Mouse (Mus musculus) ovary, adult 18-20 months (tissue): ENCODE results near the gene Nr2e1.

ENCODE experiments used
- DNase-seq: peaks from one replicate; pipeline ENCODE4 v3.0.0; 2022; ENCODE audit warnings: low spot score, mixed read lengths

The Nr2e1 gene

DNA sequence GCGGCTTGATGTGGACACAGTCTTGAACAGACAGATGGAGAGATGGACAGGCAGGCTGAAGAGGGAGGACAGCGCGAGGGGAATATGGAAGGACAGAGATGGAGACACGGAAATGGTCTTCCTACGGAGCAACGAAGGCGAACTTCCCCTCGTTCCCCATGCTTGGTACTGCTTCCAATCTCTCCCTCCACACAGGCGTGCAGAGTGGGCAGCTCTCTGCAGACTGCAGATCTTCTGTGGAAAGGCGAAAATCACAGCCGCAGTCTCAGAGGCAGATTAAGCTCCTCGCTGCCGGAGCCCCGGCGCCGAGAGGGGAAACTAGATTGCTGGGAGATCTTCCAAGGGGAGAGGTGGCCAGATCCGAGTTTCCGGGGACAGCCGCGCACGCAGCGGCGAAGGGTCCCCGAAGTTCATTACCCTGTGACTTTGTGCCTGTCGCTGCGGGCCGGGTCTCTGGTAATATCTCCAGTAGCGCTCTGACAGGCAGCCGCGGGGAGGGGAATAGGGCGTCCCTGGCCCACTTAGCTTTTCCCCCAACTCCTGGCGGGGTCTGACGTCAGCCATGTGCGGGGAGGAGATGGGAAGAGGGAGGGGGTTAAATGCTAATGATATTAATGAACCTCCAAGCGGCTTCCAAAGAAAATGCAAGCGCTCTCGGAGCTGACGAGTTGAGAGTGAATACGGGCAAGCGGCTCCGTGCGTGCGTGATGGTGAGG, at the start of gene Nr2e1, which contains the start of gene Ostm1:
Nr2e1 (minus strand) TSS at position 476 of the 716 bp plus-strand sequence.
Ostm1 (plus strand) TSS at position 666 of the 716 bp plus-strand sequence.
- no peak for DNase-seq

DNA sequence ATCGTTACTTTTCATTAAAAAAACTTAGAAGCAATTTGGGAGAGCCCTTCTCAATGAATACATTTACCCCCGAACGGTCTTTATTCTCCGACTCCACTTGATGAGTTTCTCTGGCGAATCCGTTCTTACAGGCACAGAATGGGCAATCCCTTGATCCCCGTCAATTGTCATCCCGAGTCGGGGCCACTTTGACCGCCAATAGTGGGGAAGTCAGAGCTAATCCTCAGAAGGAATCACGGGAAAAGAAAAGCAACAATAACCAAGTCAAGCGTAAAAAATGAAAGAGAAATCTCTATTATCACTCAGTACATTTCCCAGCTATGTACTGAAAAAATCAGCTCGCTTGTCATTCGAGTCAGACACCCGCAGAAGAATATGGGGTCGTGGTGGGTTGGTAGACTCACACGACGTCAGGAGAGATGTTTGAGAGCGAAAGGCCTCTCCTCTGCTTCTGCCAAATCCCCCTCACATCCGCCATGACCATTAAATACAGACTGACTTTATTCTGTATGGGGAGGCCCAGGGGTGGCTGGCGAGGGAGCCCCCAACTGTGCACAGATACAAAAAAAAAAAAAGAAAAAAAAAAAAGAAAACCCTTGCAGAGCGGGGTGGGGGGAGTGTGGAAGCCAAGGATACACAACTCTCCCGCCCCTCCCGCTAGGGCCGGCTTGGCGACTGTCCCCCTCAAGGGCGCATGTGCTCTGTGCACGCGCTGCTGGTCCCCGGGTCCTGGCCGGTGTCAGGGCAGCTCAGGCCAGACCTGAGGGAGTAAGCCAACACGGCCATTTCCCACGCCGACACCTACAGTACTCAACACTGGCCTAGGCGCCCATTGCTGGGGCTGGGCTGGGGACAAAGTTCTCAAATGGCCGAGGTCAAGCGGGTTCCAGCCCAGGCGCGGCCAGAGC, 49.3 kb upstream of the Nr2e1 start:
- DNase-seq = no peak

DNA sequence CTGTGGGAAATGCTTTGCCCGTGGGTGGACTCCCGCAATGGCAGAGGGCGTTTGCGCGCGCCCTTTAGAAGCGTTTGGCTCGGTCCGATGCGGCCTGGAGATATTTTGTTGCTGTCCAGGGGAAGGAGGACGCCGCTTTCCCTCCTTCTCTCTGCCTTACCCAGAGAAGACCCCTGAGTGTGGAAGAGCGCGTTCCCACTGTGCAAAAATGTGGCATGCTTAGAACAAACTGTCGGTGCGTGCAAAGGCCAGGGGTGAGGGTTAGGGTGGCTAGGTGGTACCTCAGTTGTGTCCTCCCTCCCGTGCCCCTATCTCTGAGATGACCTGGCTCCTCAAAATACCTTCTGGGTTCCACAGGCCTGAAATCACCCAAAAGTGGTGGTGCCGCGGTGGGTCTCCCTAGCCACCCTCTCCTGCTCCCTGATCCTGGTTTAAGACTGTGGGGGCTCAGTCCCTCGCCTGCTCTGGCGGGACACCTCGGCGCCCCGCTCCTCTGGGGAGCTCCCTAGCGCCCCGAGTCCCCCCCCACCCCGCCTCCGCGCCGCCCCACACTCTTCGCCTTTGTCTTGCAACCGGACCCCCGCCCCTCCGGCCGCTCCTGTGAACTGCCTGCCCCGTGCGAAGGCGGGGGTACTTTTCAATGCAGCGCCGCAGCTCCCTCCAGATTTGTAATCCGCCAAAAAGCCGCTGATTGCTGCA, 48.5 kb upstream of the Nr2e1 start:
- no peak for DNase-seq

DNA sequence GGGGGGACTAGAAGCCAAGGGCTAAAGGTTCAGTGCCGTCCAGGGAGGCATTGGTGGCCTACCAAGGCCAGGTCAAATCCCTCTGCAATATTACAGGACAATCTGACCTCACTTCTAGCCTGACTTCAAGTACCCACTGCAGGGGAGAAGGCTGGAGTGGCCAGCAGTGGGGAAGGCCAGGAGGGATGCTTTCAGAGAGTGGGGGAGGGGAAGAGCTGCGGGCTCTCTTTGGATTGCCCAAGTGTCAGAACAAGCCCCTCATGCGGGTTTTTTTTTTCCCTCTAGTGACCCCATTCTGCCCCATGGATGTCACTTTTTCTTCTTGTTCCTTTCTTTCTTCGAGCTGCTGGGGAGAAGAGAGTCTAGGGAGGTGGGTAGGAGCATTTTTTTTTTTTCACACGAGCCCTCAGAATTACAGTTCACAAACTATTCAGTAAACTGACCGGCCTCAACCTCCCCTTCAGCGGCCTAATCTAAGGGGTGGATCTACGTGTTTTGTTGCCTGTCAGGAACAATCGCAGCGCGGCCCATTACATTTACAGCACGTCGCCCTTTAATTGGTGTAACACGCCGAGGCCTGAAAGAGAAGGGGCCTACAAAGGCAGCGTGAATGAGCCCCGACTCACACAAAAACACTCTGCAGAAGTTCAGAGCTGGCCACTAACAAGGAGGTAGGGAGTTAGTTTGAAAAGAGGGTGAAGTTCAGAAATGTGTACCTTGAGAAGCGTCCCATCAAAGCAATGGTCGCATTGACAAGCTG, 47.3 kb upstream of the Nr2e1 start:
- no peak for DNase-seq

DNA sequence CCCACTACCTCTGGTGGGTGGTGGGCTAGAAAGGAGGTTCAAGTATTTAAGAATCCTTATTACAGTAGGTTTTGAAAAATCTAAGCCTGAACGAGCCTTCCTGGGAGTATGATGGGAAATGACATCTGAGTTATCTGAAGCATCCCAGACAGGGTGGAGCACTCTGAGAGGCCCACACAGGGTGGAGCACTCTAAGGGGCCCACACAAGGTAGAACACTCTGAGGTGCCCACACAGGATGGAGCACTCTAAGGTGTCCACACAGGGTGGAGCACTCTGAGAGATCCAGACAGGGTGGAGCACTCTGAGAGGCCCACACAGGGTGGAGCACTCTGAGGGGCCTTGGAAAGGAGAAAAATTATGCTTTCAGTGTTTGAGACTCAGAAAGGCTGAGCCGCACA, 42.5 kb upstream of the Nr2e1 start:
- DNase-seq = no peak

DNA sequence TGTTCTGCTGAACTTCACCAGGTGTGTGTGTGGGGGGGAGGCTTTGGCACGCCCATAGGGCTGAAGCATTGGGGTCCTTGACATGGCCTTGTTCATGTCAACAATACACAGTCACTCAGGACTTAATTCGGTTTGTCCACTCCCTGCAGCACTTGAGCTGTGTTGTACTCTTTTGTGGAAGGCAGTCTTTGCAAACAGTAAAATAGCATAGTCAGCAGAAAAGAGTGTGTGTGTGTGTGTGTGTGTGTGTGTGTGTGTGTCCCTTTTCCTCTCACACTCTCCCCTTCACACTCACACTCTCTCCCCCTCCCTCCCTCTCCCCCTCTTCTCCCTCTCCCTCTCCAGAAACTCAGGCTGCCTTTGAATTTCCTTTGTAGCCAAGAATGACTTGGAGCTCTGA, 34.9 kb upstream of the Nr2e1 start:
- no peak for DNase-seq

DNA sequence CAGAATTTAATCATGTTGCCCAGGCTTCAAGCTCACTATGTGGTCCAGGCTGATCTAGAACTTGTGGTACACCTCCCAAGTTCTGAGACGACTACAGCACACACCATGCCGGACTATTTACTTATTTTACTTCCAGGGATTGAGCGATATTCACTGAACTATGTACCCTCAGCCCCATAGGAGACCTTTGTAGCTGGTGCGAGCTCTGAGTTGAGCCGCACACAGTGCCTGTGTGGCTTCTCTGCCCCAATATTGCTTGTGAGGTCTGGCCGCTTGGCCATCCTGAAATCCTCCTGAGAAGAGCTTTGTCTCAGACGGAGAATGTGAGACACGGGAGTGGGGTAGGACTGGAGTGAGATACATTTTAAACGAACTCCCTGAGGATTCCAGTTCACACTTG, 31.3 kb upstream of the Nr2e1 start:
- DNase-seq = no peak

DNA sequence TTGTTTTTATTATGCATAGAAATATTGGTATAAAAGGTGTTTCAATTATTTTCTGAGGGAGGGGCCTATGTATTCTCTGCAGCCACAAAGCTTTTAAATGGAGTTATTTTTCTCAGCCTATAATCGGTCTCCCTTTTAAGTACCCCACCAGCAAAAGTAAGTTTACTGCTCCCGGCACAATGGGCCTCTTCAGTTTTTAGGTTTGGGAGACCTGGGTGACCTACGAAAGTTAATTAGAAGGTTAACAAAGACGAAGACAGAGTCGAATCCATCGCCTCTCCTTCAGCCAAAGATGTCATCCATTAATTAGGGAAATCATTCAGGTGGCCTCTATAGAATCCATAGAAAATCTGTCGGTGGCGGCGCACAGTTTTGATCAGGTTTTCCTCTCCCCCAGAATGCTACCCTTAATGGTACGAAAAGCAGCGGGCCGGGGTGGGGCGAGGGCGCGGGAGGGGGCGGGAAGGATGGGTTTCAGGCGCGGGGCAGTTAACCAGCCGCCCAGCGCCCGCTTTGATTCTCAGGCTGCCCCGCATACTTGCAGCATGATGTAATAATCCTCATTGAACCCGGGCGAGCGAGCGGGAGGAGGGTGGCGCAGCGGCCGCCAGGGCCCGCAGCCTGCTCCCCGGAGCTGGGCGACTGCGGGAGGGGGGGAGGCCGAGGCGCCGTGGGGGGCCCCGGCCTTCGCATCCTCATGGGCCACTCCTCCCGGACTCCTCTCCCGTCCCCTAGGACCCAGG, 30.4 kb upstream of the Nr2e1 start:
- DNase-seq = no peak

DNA sequence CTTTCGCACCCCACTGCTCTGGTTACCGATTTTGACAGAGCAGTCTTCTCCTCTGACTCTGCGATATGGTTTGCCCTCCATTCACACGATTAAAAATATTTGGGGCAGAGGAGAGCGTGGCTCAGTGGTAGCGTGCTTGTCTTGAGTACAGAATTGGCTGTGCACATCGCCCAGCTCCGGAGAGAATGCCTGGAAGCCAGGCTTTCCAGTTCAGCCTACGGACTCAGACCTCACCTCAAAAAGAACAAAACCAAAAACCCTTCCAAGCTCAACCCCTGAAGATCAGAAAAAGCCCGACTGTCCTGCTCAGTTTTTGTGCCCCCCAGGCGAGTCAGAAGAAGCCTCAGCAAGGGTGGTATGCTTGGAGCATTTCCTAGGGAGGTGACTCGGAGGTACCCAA, 29.6 kb upstream of the Nr2e1 start:
- DNase-seq = no peak

DNA sequence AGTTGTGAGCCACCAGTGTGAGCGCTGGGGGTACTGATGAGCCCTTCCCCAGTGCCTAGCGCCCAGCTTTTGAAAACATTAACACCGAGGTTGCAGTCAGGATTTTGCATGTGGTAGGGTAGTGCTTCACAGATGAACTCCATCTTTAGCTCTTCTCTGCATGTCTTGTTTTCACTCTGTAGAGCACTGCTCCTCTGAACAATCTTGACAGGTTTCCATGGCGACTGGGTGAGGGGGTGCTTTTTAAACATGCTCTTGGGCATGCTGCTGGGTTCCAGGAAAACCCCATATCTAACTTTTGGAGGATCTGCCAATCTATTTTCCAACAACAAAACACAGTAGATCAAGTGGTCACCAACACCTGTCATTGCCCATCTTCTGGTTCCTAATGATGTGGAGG, 23.3 kb upstream of the Nr2e1 start:
- DNase-seq = no peak

DNA sequence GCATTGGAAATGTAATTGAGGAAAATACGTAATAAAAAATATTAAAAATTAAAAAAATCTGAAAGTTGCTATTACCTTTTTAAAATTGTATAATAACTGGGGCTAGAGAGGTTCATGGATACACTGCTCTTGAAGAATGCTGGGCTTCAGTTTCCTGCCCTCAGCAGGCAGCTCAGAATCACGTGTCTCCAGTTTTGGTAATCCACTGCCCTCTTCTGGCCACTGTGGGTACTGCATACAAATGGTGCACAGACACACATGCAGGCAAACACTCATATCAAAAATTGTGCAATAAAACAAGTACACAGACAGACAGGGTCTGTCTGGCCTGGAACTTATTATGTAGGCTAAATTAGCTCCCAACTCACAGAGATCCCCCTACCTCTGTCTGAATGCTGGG, 21.4 kb upstream of the Nr2e1 start:
- DNase-seq = no peak

DNA sequence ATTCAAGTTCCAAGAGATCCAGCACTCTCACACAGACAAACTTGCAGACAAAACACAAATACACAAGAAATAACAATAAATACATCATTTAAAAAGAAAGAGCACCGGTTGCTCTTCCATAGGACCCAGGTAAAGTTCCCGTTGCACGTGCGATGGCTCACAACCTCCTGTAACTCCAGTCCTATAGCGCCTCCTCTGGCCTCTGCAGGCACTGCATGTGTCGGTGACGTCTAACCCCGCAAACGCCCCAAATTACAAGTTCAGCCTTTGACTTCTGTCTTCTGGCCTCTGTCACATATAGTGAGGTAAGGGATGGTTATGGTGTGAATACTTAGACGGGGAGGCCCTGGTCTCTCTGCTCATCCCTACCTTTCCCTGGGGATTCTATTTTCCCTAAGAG, 18.1 kb upstream of the Nr2e1 start:
- no peak for DNase-seq

DNA sequence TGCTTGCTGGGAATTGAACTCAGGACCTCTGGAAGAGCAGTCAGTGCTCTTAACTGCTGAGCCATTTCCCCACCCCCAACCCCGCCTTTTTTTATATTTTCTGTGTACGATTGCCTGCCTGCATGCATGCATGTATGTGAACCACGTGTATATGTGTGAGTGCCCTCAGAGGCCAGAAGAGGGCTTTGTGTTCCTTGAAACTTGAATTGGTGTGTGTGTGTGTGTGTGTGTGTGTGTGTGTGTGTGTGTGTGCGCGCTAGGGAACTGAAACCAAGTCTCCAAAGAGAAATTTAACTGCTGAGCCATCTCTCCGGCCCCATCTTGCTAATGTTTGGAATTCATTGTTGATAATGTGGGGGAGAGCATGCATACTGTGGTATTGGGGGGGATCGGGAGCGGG, 15.2 kb upstream of the Nr2e1 start:
- no peak for DNase-seq

DNA sequence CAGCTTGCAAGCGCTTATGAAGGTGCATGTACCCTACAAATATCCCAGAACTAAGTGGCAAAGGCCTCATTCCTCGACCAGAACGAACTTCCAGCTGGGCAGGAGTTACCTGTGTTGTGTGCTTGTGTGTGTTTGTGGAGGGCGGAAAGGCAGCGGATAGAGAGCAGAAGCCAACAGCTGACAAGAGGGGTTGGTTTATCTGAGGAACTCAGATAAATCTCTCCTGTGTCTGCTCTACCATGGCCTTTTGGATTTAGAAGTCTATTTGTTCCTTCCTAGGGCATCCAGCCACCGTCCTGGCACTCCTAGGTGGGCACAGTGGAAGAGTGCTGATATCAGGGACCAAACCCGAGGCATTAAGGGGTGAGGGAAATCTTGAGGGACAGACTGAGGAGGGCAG, 9.8 kb upstream of the Nr2e1 start:
- no peak for DNase-seq

DNA sequence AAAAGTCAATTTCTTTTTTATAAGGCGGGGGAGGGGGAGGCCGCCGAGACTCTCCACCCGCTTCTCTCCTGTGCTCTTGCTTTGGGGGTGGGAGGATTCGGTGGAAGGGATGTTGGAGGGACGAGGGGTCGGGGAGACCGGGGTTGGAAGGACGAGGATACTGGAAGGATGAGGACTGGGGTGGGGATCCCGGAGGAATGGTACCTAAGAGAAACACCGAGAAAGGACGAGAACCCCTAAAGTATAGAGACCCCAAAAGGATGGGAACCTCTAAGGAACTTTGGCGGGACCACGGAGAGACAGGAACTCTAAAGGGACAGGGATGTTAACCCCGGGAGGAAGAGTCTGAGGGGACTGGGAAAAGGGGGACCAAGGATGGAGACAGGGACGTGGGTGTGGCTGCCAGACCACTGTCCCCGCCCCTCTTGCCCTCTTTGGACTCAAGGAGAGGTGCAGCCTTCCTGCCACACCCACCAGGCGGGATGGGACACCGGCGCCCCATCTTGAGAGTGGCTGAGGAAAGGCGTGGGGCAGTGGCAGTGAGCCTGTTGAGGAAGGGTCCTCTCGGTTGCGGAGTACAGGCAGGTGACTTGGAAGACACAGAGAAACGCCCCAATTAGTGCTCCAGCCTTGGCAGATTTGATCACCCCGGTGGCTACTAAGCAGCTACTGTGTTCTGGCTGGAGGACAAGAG, 8.7 kb upstream of the Nr2e1 start:
- no peak for DNase-seq

DNA sequence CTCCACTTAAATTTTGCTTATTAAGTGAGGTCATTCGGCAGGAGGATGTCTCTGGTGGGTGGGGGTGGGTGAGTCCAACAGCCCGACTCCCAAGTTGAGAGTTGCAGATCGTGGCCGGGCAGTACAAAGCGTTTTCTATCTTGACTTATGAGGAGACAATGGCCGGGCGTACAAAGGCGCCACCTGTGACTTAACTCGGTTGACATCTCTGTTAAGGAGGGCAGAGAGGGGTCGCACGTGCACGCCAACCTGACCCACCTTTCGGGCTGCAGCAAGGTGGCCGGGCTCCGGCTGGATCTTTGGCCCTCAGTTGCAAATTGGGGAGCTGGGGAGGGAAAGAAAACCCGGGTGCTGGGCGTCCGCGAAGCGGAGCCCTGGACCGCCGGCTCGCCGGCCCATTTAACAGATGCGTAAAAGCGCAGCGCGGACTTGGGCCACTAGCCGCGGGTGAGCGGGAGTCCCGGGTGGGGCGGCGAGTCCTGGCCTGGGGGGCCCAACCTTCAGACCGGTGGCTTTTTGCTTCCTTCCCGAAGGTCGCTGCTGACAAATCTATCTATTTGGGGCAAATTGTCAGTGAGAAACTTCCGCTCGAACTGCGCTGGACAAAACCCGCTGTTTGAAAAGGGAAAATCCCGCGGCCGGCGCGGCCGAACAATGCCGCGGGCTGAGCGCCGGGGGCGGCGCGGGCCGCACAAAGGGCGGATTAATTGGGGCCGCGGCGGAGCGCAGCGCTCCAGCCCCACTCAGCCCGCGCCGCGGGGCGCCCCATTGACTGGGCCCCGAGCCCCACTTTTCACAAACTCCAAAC, 8.0 kb upstream of the Nr2e1 start:
- no peak for DNase-seq

DNA sequence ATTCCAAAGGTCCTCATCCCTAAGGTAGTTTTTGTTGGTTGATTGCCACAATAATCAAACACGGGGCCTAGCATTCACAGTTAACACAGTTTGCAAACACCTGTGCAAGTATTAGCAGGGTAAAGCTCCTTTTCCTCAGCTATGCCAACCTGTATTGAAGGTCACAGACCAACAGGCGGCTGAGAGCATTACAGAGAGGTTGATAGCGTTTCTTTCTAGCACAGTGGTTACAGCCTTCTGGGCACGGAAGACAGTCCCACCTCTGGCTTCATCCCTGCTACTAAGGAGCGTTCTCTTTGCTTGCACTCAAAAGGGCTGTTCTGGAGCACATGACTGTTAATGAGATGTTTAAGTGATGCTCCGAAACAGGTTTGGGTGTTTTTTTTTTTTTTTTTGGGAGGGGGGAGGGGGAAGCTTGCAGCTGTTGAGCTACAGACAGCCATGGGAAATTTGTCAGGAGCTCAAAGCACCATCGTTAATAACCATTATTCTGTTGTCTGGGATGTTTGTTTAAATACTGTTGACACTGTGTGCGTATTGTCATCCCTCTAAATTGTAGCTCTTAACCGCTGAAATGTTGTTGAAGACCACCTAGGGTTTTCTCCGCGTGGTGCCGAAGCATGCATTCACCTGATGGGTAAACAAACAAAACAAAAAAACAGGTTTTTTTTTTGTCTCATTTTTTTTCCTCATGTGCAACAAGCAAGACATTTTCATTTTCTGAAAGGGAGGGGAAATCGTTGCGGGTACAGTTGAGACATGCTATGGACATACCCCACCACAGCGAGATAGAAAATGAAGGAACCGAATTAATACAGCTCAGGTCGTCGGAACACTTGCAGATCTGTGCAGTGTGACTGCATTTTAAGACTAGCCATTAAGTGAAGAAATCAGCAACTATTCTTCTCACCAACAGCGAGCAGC, 7.1 kb upstream of the Nr2e1 start:
- DNase-seq = no peak

DNA sequence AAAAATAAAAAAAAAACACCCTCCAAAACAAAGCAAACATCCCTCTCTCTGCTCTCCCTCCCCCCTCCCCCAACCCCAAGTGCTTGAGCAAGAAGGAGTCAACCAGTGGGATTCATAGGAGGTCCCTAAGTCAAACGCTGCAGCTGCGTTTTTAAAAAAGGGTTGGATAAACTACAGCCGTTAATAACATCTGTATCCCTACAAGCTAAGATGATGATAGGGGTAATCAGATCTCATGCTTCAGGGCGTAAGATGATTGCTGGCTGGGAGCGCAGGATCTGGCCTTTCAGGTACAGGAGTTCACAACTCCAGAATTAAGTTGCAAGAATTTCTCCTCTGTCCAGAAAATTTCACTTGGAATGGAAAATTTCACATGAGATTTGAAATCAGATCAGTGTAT, 6.1 kb upstream of the Nr2e1 start:
- DNase-seq = no peak
